Mouse (Mus musculus) cerebellum, postnatal 14 days (tissue): ENCODE results near the gene Rab3c.

Source experiments
- DNase-seq, 2 experiments: peaks; one replicate each; pipeline ENCODE4 v3.0.0; 2021; ENCODE audit warnings: mixed read lengths in 2 of 2

The Rab3c gene

GRCm38 (mm10) chr13:110280563-110281144, at the start of gene Rab3c:
Gene Rab3c, minus strand, starts transcription at chr13:110280996.
- DNase-seq, result peak; percentile 69 to 72

- peak; percentile 9 to 10 for DNase-seq
These were observed 38.0 kb upstream of the Rab3c start for GRCm38 (mm10) chr13:110318746-110319145.

GRCm38 (mm10) chr13:110307188-110307587, 26.4 kb upstream of the Rab3c start:
- DNase-seq, result no peak

- DNase-seq, result no peak
These were observed 16.3 kb upstream of the Rab3c start for GRCm38 (mm10) chr13:110297112-110297511.

GRCm38 (mm10) chr13:110288499-110288898, 7.7 kb upstream of the Rab3c start:
- DNase-seq, result no peak

GRCm38 (mm10) chr13:110283781-110284180, 3.0 kb upstream of the Rab3c start:
- DNase-seq, result no peak

- DNase-seq, result peak; percentile 87 to 89
These were observed 701 bp downstream of the Rab3c start for GRCm38 (mm10) chr13:110280028-110280562.

GRCm38 (mm10) chr13:110278976-110279736, 1.6 kb downstream of the Rab3c start:
- DNase-seq, result peak in 1 of 2 experiments; percentile 51

- DNase-seq, result no peak
These were observed 3.1 kb downstream of the Rab3c start for GRCm38 (mm10) chr13:110277709-110278108.

- no peak for DNase-seq
These were observed 5.3 kb downstream of the Rab3c start for GRCm38 (mm10) chr13:110275471-110275870.

GRCm38 (mm10) chr13:110260649-110261048, 20.1 kb downstream of the Rab3c start:
- DNase-seq, result peak in 1 of 2 experiments; percentile 35

GRCm38 (mm10) chr13:110251453-110251852, 29.3 kb downstream of the Rab3c start:
- DNase-seq, result peak in 1 of 2 experiments; percentile 33

GRCm38 (mm10) chr13:110248481-110248880, 32.3 kb downstream of the Rab3c start:
- DNase-seq, result no peak

GRCm38 (mm10) chr13:110238970-110239369, 41.8 kb downstream of the Rab3c start:
- DNase-seq, result no peak

- DNase-seq, result peak; percentile 12 to 37
These were observed 43.4 kb downstream of the Rab3c start for GRCm38 (mm10) chr13:110237209-110237935.

- no peak for DNase-seq
These were observed 47.4 kb downstream of the Rab3c start for GRCm38 (mm10) chr13:110233364-110233763.

GRCm38 (mm10) chr13:110231086-110231688, 49.6 kb downstream of the Rab3c start:
- DNase-seq, result peak; percentile 32 to 54

- DNase-seq, result no peak
These were observed 50.8 kb downstream of the Rab3c start for GRCm38 (mm10) chr13:110230046-110230445.

- no peak for DNase-seq
These were observed 61.6 kb downstream of the Rab3c start for GRCm38 (mm10) chr13:110219195-110219594.

GRCm38 (mm10) chr13:110218497-110218896, 62.3 kb downstream of the Rab3c start:
- DNase-seq, result no peak

GRCm38 (mm10) chr13:110211526-110212075, 69.2 kb downstream of the Rab3c start:
- no peak for DNase-seq

- no peak for DNase-seq
These were observed 81.9 kb downstream of the Rab3c start for GRCm38 (mm10) chr13:110198906-110199305.

- no peak for DNase-seq
These were observed 90.8 kb downstream of the Rab3c start for GRCm38 (mm10) chr13:110190039-110190438.
